In genomic region chr8:48755492-48755891, GRCm38 (mm10) we compare ENCODE assay signal across 10 mouse cellular contexts.
DNase-seq lines count a peak whose midpoint lies in the region; ATAC-seq lines count a peak whose summit lies in the region.
"Had no signal": no experiment of that assay in that cellular context is flagged by ENCODE, and none has a peak within 500 bp of the region (broad histone marks: within the 10 kb centered on the region; RNA-seq: fewer than 3 reads in every experiment).

No protein-coding gene starts in this region.

- no peak for DNase-seq in midbrain, embryonic 10.5 days (ENCODE audit: low spot score)
- no peak for DNase-seq in midbrain, embryonic 14.5 days
- peak; percentile 66 to 67 for DNase-seq in heart, adult 9 months (ENCODE audit: low spot score in 2 of 2)
- DNase-seq in kidney, adult 9 months, result peak; percentile 86
- DNase-seq in thymus, postnatal 25 days, result no peak
- DNase-seq in retina, embryonic 14.5 days (ENCODE audit: low spot score), result no peak
- no peak for DNase-seq in MN1 (ENCODE audit: low spot score)
- DNase-seq: embryo, embryonic 11 days; lung, embryonic 14.5 days had no signal

- peaks cover 14% of the 10 kb centered on the region for H3K4me1 ChIP-seq in midbrain, embryonic 10.5 days
- H3K4me1 ChIP-seq in midbrain, embryonic 14.5 days (ENCODE audit: control insufficient read depth, insufficient read depth, low read length), result no peaks in the 10 kb centered on the region
- no peaks in the 10 kb centered on the region for H3K4me1 ChIP-seq in stomach, embryonic 16.5 days (ENCODE audit: control insufficient read depth, insufficient read depth, low read length)

- H3K9ac ChIP-seq in midbrain, embryonic 14.5 days (replicated peaks; ENCODE audit: low read length), result no peak overlapping the region
- no peak overlapping the region for H3K9ac ChIP-seq in stomach, embryonic 16.5 days (ENCODE audit: low read length)
- H3K9ac ChIP-seq: lung, embryonic 14.5 days had no signal

- no peaks in the 10 kb centered on the region for H3K9me3 ChIP-seq in midbrain, embryonic 10.5 days (replicated peaks)
- H3K9me3 ChIP-seq in midbrain, embryonic 14.5 days (ENCODE audit: control insufficient read depth, low read length), result no peaks in the 10 kb centered on the region
- H3K9me3 ChIP-seq in stomach, embryonic 16.5 days (replicated peaks; ENCODE audit: control insufficient read depth, low read length), result no peaks in the 10 kb centered on the region

- ATAC-seq in midbrain, embryonic 14.5 days (ENCODE audit: low FRiP score, low TSS enrichment), result no peak
- peak; percentile 44; the same call in 1 of the 2 replicates for ATAC-seq in stomach, embryonic 16.5 days (ENCODE audit: insufficient read depth, low FRiP score)

- 75% methylated on average over 7 of the region's 7 CpGs for WGBS in midbrain, embryonic 10.5 days
- WGBS in midbrain, embryonic 14.5 days, result 45% methylated on average over 7 of the region's 7 CpGs
- 50% methylated on average over 7 of the region's 7 CpGs for WGBS in stomach, embryonic 16.5 days

- H3K27ac ChIP-seq in midbrain, embryonic 10.5 days (replicated peaks), result 0 out of 2 replicates have a peak overlapping the region, but pooled peaks have one; percentile 29
- H3K27ac ChIP-seq in midbrain, embryonic 14.5 days (replicated peaks; ENCODE audit: low read depth, low read length), result no peak overlapping the region
- no peak overlapping the region for H3K27ac ChIP-seq in stomach, embryonic 16.5 days (ENCODE audit: low read length)

- no peaks in the 10 kb centered on the region for H3K27me3 ChIP-seq in midbrain, embryonic 10.5 days (ENCODE audit: low read depth, poor library complexity, severe bottlenecking)
- no peaks in the 10 kb centered on the region for H3K27me3 ChIP-seq in midbrain, embryonic 14.5 days (ENCODE audit: control insufficient read depth, insufficient read depth, low read length)
- H3K27me3 ChIP-seq in stomach, embryonic 16.5 days (ENCODE audit: control insufficient read depth, insufficient read depth, low read length), result no peaks in the 10 kb centered on the region

- H3K4me3 ChIP-seq in midbrain, embryonic 10.5 days, result no peak overlapping the region
- H3K4me3 ChIP-seq in midbrain, embryonic 14.5 days (replicated peaks; ENCODE audit: low read depth, low read length), result no peak overlapping the region
- H3K4me3 ChIP-seq in stomach, embryonic 16.5 days (replicated peaks; ENCODE audit: low read length), result no peak overlapping the region

- H3K36me3 ChIP-seq in midbrain, embryonic 10.5 days, result no peaks in the 10 kb centered on the region; the same call in 1 of the 2 replicates
- no peaks in the 10 kb centered on the region for H3K36me3 ChIP-seq in midbrain, embryonic 14.5 days (ENCODE audit: control insufficient read depth, insufficient read depth, low read length)
- H3K36me3 ChIP-seq in stomach, embryonic 16.5 days (ENCODE audit: control insufficient read depth, insufficient read depth, low read length), result no peaks in the 10 kb centered on the region

- no peak overlapping the region for H3K4me2 ChIP-seq in midbrain, embryonic 14.5 days (ENCODE audit: low read length)
- no peak overlapping the region for H3K4me2 ChIP-seq in stomach, embryonic 16.5 days (ENCODE audit: low read depth, low read length)
- H3K4me2 ChIP-seq: lung, embryonic 14.5 days had no signal

Comparison
In these comparisons a context has a peak if more than half of its experiments do, and no peak if none do; other contexts are left out.
1. DNase-seq: peak in heart, adult 9 months (2 of 2) and kidney, adult 9 months (single experiment); none in midbrain, embryonic 10.5 days (single experiment), midbrain, embryonic 14.5 days (single experiment), thymus, postnatal 25 days (single experiment), retina, embryonic 14.5 days (single experiment) and MN1 (single experiment).